Mouse (Mus musculus): ENCODE measurements at regions not wholly inside any gene's neighbourhood (a gene's known extent, or its start where the extent isn't known, plus 50 kb on each side); places are given as distances from the start of the nearest gene placed in this dataset.

GRCm38 (mm10) chr16:77240876-77241275 is 227.4 kb downstream of the Usp25 start:
- intact Hi-C loops (cut with DNase I) = no loop called here
- no peak for DNase-seq

GRCm38 (mm10) chr16:77239176-77239790 is 225.8 kb downstream of the Usp25 start:
- intact Hi-C loops (cut with DNase I) = loop anchor here (5.0 to 10.0 kb wide), 6 partner anchors 107 to 913 kb away; no protein-coding TSS in a partner anchor
- DNase-seq = no peak

- intact Hi-C loops (cut with DNase I) = loop anchor here (5.0 to 10.0 kb wide), 6 partner anchors 106 to 914 kb away; no protein-coding TSS in a partner anchor
- DNase-seq = peak; percentile 31
Observed at GRCm38 (mm10) chr16:77238358-77239175, 225.1 kb downstream of the Usp25 start.

DNA sequence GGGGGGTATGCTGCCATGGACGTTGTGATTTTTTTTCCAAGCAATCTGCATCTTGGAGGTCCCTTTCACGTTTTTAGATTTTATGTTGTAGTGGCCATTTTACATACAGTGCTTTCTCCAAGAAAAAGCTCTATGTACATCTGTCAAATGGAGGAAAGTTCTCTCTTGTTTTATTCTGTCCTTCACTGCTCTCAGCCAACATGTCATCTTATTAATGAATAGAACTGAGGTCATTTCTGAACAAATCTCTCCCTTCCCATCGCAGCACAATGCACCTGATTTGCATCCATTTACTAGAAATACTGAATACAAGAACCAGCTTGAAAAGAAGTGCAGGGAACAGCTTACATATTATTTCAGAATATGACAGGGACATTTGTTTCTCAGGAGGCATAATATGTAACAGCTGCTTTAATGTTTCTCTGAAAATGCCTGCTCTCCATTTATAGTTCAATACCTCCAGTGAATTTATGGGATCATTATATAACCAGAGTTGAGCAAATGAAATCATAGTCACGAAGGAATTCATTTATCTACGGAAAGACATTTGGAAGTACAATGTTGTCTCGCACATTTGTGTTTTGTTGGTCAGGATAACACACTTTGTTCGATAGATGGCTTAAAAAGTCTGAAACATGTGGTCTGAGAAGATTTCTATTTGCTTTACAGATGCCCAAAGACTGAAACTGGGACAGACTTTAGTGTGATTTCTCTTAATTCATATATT is 224.3 kb downstream of the Usp25 start:
- no peak for DNase-seq
- intact Hi-C loops (cut with DNase I) = loop anchor here (5.0 to 10.0 kb wide), 6 partner anchors 105 to 915 kb away; no protein-coding TSS in a partner anchor

GRCm38 (mm10) chr16:77237272-77237603 is 223.7 kb downstream of the Usp25 start:
- DNase-seq = no peak
- intact Hi-C loops (cut with DNase I) = loop anchor here (5.0 to 10.0 kb wide), 6 partner anchors 105 to 915 kb away; no protein-coding TSS in a partner anchor

GRCm38 (mm10) chr16:77236509-77237271 is 223.2 kb downstream of the Usp25 start:
- intact Hi-C loops (cut with DNase I) = loop anchor here (5.0 to 10.0 kb wide), 6 partner anchors 104 to 916 kb away; no protein-coding TSS in a partner anchor
- peak; percentile 87 for DNase-seq

- intact Hi-C loops (cut with DNase I) = loop anchor here (5.0 to 10.0 kb wide), 6 partner anchors 104 to 916 kb away; no protein-coding TSS in a partner anchor
- peak; percentile 39 for DNase-seq
Observed at GRCm38 (mm10) chr16:77236021-77236420, 222.5 kb downstream of the Usp25 start.

DNA sequence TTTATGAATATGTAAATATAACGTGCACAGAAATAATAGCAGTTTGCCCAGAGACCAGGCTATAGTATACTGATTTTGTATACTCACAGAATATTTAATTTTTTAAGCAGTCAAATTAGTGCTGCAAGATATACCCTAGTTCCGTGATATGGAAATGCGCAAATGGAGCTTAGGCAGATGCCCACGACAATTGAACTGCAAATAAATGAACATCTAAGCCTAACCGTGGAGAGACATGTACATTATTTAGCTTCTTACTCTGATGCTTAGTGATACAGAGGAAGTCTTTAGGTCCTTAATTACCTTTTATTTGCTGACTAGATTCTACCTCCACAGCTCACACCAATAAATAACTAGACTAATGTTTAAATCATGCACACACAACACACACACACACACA is 221.9 kb downstream of the Usp25 start:
- intact Hi-C loops (cut with DNase I) = loop anchor here (5.0 to 10.0 kb wide), 6 partner anchors 103 to 917 kb away; no protein-coding TSS in a partner anchor
- no peak for DNase-seq
